Mouse (Mus musculus) ES-E14 (cell line): ENCODE measurements at regions not wholly inside any gene's neighbourhood (a gene's known extent, or its start where the extent isn't known, plus 50 kb on each side); places are given as distances from the start of the nearest gene placed in this dataset.

ENCODE experiments used
- DNase-seq: peaks from one replicate; pipeline ENCODE4 v3.0.0-alpha.2; 2013; ENCODE audit warnings: low read depth, low spot score
- H3K27ac ChIP-seq: 2 replicates; pipeline ENCODE4 v1.5.1; 2012; ENCODE audit warnings: low read depth, mild to moderate bottlenecking, low read length, moderate library complexity, mixed read lengths; ENCODE audit not compliant: poor library complexity, insufficient read depth, severe bottlenecking
- H3K36me3 ChIP-seq: 2 replicates; pipeline ENCODE4 v1.6.1; 2012; ENCODE audit warnings: mild to moderate bottlenecking, low read length, moderate library complexity, mixed read lengths; ENCODE audit not compliant: control insufficient read depth, poor library complexity, insufficient read depth, severe bottlenecking
- H3K4me1 ChIP-seq, 2 experiments: fragments of 150-350 bp in 1 of 2; sonication (generic) in 1 of 2; 2 replicates each; pipeline ENCODE4 v1.6.1; 2012; ENCODE audit warnings: low read length in 2 of 2, mild to moderate bottlenecking in 1 of 2, mixed read lengths in 1 of 2; ENCODE audit not compliant: control insufficient read depth in 2 of 2, insufficient read depth in 2 of 2, poor library complexity in 1 of 2
- H3K4me3 ChIP-seq, 2 experiments: fragments of 150-350 bp in 1 of 2; sonication (generic) in 1 of 2; 2 replicates each; pipeline ENCODE4 v1.5.1; 2012; ENCODE audit warnings: low read length in 2 of 2, low read depth in 1 of 2, mild to moderate bottlenecking in 1 of 2, mixed read lengths in 1 of 2; ENCODE audit not compliant: insufficient read depth in 1 of 2, poor library complexity in 1 of 2, severe bottlenecking in 1 of 2
- H3K9ac ChIP-seq: 2 replicates; pipeline ENCODE4 v1.6.1; 2012; ENCODE audit warnings: low read depth, mild to moderate bottlenecking, low read length, mixed read lengths; ENCODE audit not compliant: poor library complexity, insufficient read depth, severe bottlenecking
- H3K9me3 ChIP-seq: fragments of 150-350 bp; sonication (generic); 2 replicates; pipeline ENCODE4 v1.6.1; 2012; ENCODE audit warnings: low read depth, mild to moderate bottlenecking, low read length; ENCODE audit not compliant: control insufficient read depth, insufficient read depth
- HCFC1 ChIP-seq: IDR thresholded peaks from 2 replicates; pipeline ENCODE4 v1.6.1; 2012; ENCODE audit warnings: low read length, inconsistent platforms, borderline replicate concordance; ENCODE audit not compliant: insufficient read depth
- MAFK ChIP-seq: IDR thresholded peaks from 2 replicates; pipeline ENCODE4 v1.6.1; 2014; ENCODE audit warnings: mild to moderate bottlenecking, low read depth, low read length, inconsistent platforms; ENCODE audit not compliant: insufficient read depth
- in situ Hi-C, 2 experiments: fragments of 600-800 bp; cut with MboI; formaldehyde crosslinking; loops; one replicate each; pipeline ENCODE4 v1.15.1; 2025; ENCODE audit warnings: low sequenced_read_pairs in 2 of 2, inconsistent platforms in 1 of 2; ENCODE audit not compliant: unreplicated experiment in 2 of 2

GRCm38 (mm10) chr15:60088964-60089899 is 72.8 kb upstream of the 4933412E24Rik start:
- Histone ChIP-seq H3K4me3 (no peak overlapping the region), H3K36me3 (no peaks in the 10 kb centered on the region), H3K27ac (no peak overlapping the region), H3K9me3 (no peaks in the 10 kb centered on the region), H3K9ac (no peak overlapping the region), H3K4me1 (no peaks in the 10 kb centered on the region)
- no peak for TF ChIP-seq HCFC1
- TF ChIP-seq MAFK = no peak
- DNase-seq = no peak
- in situ Hi-C loops = no loop called here
